Mouse (Mus musculus) limb, embryonic 14.5 days (tissue): ENCODE data around the gene 2410137M14Rik. TPM values are rescaled to one million over a fixed set of nuclear protein-coding genes. Genes with fewer than 3 reads are reported as not detected.

Experiments used
- ATAC-seq: fragments of 200-750 bp; cut with Nextera tagmentation; 2 replicates; pipeline ENCODE4 v1.8.0; 2017; ENCODE audit warnings: low read depth, moderate number of reproducible peaks, moderate TSS enrichment; ENCODE audit not compliant: low FRiP score
- DNase-seq: peaks from one replicate; pipeline ENCODE4 v3.0.0-alpha.2; 2015; ENCODE audit warnings: low spot score
- H3K27ac ChIP-seq: fragments of 300-500 bp; sonication (generic); replicated peaks from 2 replicates; pipeline ENCODE4 v1.5.1; 2014; ENCODE audit warnings: low read depth, mild to moderate bottlenecking, low read length, moderate library complexity, mixed read lengths
- H3K27me3 ChIP-seq: fragments of 300-500 bp; sonication (generic); 2 replicates; pipeline ENCODE4 v1.6.1; 2014; ENCODE audit warnings: low read length, mixed read lengths; ENCODE audit not compliant: control insufficient read depth, insufficient read depth
- H3K36me3 ChIP-seq: fragments of 300-500 bp; sonication (generic); 2 replicates; pipeline ENCODE4 v1.6.1; 2014; ENCODE audit warnings: mild to moderate bottlenecking, low read length, moderate library complexity, mixed read lengths; ENCODE audit not compliant: control insufficient read depth, insufficient read depth
- H3K4me1 ChIP-seq: fragments of 300-500 bp; sonication (generic); 2 replicates; pipeline ENCODE4 v1.6.1; 2014; ENCODE audit warnings: antibody characterized with exemption, low read length, mixed read lengths; ENCODE audit not compliant: control insufficient read depth, insufficient read depth
- H3K4me2 ChIP-seq: fragments of 300-500 bp; sonication (generic); replicated peaks from 2 replicates; pipeline ENCODE4 v1.6.1; 2014; ENCODE audit warnings: low read depth, mild to moderate bottlenecking, low read length, moderate library complexity; ENCODE audit not compliant: severe bottlenecking
- H3K4me3 ChIP-seq: fragments of 300-500 bp; sonication (generic); replicated peaks from 2 replicates; pipeline ENCODE4 v1.5.1; 2014; ENCODE audit warnings: low read length
- H3K9ac ChIP-seq: fragments of 300-500 bp; sonication (generic); 2 replicates; pipeline ENCODE4 v1.6.1; 2014; ENCODE audit warnings: mild to moderate bottlenecking, low read depth, low read length, moderate library complexity; ENCODE audit not compliant: severe bottlenecking
- H3K9me3 ChIP-seq: fragments of 300-500 bp; sonication (generic); 2 replicates; pipeline ENCODE4 v1.6.1; 2016; ENCODE audit warnings: low read length; ENCODE audit not compliant: control insufficient read depth
- POLR2A ChIP-seq: fragments of 200-500 bp; IDR thresholded peaks from 2 replicates; pipeline ENCODE4 v1.8.0; 2012; ENCODE audit warnings: inconsistent platforms, mild to moderate bottlenecking, moderate library complexity, borderline replicate concordance; ENCODE audit not compliant: insufficient read depth, insufficient read length; ENCODE audit errors: extremely low read depth
- WGBS: fragments of 180-500 bp; shearing (Covaris S2); extraction: QIAGEN DNeasy Blood & Tissue Kit; methylation state at CpG from one replicate; pipeline ENCODE4 v1.1.7; 2014; 5-methylcytosine and 5-hydroxymethylcytosine counted together
- polyA plus RNA-seq, 2 experiments: library from polyadenylated mRNA; depleted of rRNA in 1 of 2; stranded (reverse) in 1 of 2; unstranded in 1 of 2; fragments of >200 nt; fragmentation: Nextera tagmentation in 1 of 2; extraction: Ambion mirVana in 1 of 2; gene quantifications; 2 replicates each; pipeline versions ENCODE4 v1.2.1 to v1.2.3; 2012 to 2014

The 2410137M14Rik gene
- polyA plus RNA-seq, 2 experiments = 0.53 TPM; not detected in 1

- no peak for ATAC-seq
- 78% methylated on average over 6 of the region's 6 CpGs for WGBS
- Histone ChIP-seq H3K36me3 (no peaks in the 10 kb centered on the region), H3K27ac (no peak overlapping the region), H3K9ac (no peak overlapping the region), H3K4me1 (no peaks in the 10 kb centered on the region), H3K27me3 (no peaks in the 10 kb centered on the region), H3K9me3 (no peaks in the 10 kb centered on the region), H3K4me3 (no peak overlapping the region), H3K4me2 (no peak overlapping the region)
- no peak for DNase-seq
- TF ChIP-seq POLR2A = no peak
These were observed 9.7 kb downstream of the 2410137M14Rik start for GRCm38 (mm10) chr17:36971172-36971850.

GRCm38 (mm10) chr17:36970316-36970890 is 10.6 kb downstream of the 2410137M14Rik start:
- DNase-seq (no peak), ATAC-seq (no peak)
- no peaks in the 10 kb centered on the region for H3K36me3 ChIP-seq
- no peaks in the 10 kb centered on the region for H3K27me3 ChIP-seq
- no peaks in the 10 kb centered on the region for H3K9me3 ChIP-seq
- H3K4me3 ChIP-seq = no peak overlapping the region
- H3K9ac ChIP-seq = no peak overlapping the region
- TF ChIP-seq POLR2A = no peak
- WGBS = 80% methylated on average over 14 of the region's 14 CpGs
- H3K4me2 ChIP-seq = no peak overlapping the region
- no peaks in the 10 kb centered on the region for H3K4me1 ChIP-seq
- H3K27ac ChIP-seq = no peak overlapping the region

- WGBS = 81% methylated on average over 1 of the region's 1 CpGs
- ATAC-seq = no peak
- no peak for TF ChIP-seq POLR2A
These were observed 14.2 kb downstream of the 2410137M14Rik start for GRCm38 (mm10) chr17:36966875-36967274.

GRCm38 (mm10) chr17:36961125-36961524 is 19.9 kb downstream of the 2410137M14Rik start:
- 83% methylated on average over 1 of the region's 1 CpGs for WGBS
- H3K4me1 ChIP-seq = peaks cover 7% of the 10 kb centered on the region
- no peak for TF ChIP-seq POLR2A
- no peak for DNase-seq
- no peak overlapping the region for H3K4me2 ChIP-seq
- no peaks in the 10 kb centered on the region for H3K9me3 ChIP-seq
- peaks cover 8% of the 10 kb centered on the region; the same call in 1 of the 2 replicates for H3K36me3 ChIP-seq
- H3K4me3 ChIP-seq = no peak overlapping the region
- H3K27me3 ChIP-seq = no peaks in the 10 kb centered on the region
- no peak overlapping the region for H3K27ac ChIP-seq
- ATAC-seq = no peak
- H3K9ac ChIP-seq = no peak overlapping the region

More at GRCm38 (mm10) chr17:36966875-36967274, 14.2 kb downstream of the 2410137M14Rik start:
- Histone ChIP-seq H3K36me3 (no peaks in the 10 kb centered on the region), H3K9me3 (no peaks in the 10 kb centered on the region), H3K4me3 (no peak overlapping the region), H3K9ac (no peak overlapping the region), H3K27ac (no peak overlapping the region), H3K4me1 (no peaks in the 10 kb centered on the region), H3K4me2 (no peak overlapping the region), H3K27me3 (no peaks in the 10 kb centered on the region)
- DNase-seq = no peak

- H3K27ac ChIP-seq = peak overlapping the region; percentile 82
These were observed 22.2 kb downstream of the 2410137M14Rik start for GRCm38 (mm10) chr17:36958884-36959283.

More at GRCm38 (mm10) chr17:36958884-36959283, 22.2 kb downstream of the 2410137M14Rik start:
- H3K9ac ChIP-seq = peak overlapping the region; percentile 77
- H3K4me3 ChIP-seq = peak overlapping the region; percentile 70
- DNase-seq = no peak
- peaks cover 7% of the 10 kb centered on the region for H3K4me1 ChIP-seq
- no peaks in the 10 kb centered on the region for H3K9me3 ChIP-seq
- H3K27me3 ChIP-seq = no peaks in the 10 kb centered on the region
- peak overlapping the region; percentile 72 for H3K4me2 ChIP-seq
- no peak for ATAC-seq
- TF ChIP-seq POLR2A = no peak
- peaks cover 19% of the 10 kb centered on the region; the same call in 1 of the 2 replicates for H3K36me3 ChIP-seq
- WGBS = 10% methylated on average over 12 of the region's 12 CpGs
